Mouse (Mus musculus) frontal cortex, adult (tissue): ENCODE measurements at regions not wholly inside any gene's neighbourhood (a gene's known extent, or its start where the extent isn't known, plus 50 kb on each side); places are given as distances from the start of the nearest gene placed in this dataset.

Experiments used
- ATAC-seq: cut with Nextera tagmentation; 2 replicates; pipeline ENCODE4 v1.9.2; 2017; ENCODE audit warnings: mild to moderate bottlenecking, moderate library complexity, mixed read lengths; ENCODE audit not compliant: low TSS enrichment

DNA sequence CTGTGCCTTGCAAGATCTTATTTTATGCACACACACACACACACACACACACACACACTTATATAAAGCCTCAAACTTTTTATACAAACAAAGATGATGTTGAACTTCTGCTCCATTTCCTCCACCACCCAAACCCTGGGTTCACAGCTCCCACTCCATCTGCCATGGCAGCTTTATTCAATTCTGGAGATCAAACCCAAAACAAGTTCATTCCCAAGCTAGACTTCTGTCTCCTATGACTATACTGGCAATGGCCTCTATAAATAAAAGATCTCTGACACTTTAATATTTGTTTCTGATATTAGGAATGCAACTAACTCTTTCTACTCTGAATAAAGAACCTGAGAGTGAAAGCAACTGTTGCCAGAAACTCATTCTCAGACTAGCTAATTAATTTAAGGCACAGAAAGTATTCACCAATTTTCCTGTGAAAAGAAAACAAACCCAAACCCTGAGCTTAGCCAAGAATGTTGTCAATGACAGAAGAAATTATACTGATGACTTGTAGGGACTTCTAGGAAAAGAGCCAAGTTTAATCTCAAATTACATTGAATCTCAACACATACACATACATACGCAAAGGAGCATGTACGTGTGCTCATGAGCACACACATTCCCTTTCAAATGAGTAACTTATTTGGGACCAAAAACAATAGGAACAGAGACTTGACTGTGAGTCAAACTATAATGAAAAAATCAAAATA is 695.1 kb upstream of the 4930412O13Rik start:
- no peak for ATAC-seq

GRCm38 (mm10) chr2:9193195-9193594 is 687.9 kb upstream of the 4930412O13Rik start:
- no peak for ATAC-seq

DNA sequence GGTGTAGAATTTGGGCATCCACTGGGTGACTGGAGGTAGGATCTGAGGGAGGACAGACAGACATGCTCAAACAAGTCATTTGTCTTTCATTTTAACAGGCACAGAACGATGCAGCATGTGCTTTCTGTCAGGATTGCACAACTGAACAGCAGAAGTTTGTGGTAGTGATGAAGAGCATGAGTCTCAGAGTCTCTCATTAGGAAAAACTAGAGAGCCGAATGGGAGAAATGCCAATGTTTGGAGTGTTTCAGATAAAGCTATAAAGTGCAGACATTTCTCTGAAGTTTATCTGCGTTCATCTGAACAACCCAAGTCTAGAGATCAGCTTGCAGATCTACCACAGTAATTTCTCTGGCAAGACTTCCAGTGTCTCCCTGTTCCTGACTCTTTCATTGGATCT is 684.0 kb upstream of the 4930412O13Rik start:
- ATAC-seq = no peak

DNA sequence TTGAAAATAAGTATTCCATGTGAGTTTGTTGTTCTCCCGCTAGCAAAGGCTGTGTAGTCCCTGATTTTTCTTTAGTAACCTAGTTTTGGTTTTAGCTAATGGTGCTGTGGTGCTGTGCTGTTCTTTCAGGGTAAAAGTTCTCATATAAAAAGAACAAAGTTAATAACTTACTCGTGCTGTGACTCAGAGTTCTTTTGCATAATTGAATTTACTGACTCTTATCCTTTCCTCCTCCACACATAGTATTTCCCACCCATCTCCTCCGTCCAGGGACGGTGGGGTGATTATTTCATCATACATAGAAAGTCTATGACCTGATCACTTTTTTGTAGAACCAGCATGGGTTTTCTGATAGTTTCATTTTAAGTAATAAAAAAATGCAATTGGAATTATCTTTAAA is 673.1 kb upstream of the 4930412O13Rik start:
- no peak for ATAC-seq
